Mouse (Mus musculus) embryonic fibroblast, embryonic 13.5 days (primary cell): ENCODE results near the gene Rai14.

Experiments
- CTCF ChIP-seq: IDR thresholded peaks from 2 replicates; pipeline ENCODE4 v1.5.1; 2011; ENCODE audit warnings: mild to moderate bottlenecking, control low read depth, low read length, moderate library complexity, borderline replicate concordance; ENCODE audit not compliant: insufficient read depth
- POLR2A ChIP-seq: IDR thresholded peaks from 2 replicates; pipeline ENCODE4 v1.6.1; 2011; ENCODE audit warnings: low read depth, mild to moderate bottlenecking, control low read depth, low read length, moderate library complexity

DNA sequence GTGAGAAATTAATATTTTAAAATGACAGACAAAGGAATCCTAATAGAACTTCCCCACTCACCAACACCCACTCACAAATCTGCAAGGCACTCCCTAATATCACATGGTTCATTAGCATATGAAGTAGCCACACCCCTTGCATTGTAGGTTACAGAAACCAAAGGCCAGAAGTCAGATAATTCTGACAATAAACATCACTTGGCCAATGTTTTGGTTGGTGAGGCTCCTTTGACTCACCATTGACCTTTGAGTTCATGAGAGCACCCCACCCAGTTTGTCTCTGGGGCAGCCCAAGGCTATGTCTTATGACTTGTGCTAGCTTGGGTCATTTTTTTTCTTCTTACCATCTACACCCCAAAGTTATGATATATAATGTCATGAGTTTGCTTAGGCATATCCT is 44.4 kb upstream of the Rai14 start:
- TF ChIP-seq POLR2A (no peak), CTCF (no peak)
